Mouse (Mus musculus) liver, embryonic 16.5 days (tissue): ENCODE measurements around the gene Zfp872. TPM values are rescaled to one million over a fixed set of nuclear protein-coding genes. Genes with fewer than 3 reads are reported as not detected.
"Not testable (repeated sequence)": the region's sequence is repeated elsewhere in the genome, so short reads cannot be mapped to it uniquely, and the experiment has no call there.

ENCODE experiments used
- ATAC-seq: fragments of 200-750 bp; cut with Nextera tagmentation; 2 replicates; pipeline ENCODE4 v1.8.0; 2017; ENCODE audit warnings: low read depth, mild to moderate bottlenecking, moderate number of reproducible peaks, moderate library complexity
- H3K27ac ChIP-seq: fragments of 300-500 bp; sonication (generic); 2 replicates; pipeline ENCODE4 v1.5.1; 2014; ENCODE audit warnings: mild to moderate bottlenecking, low read length
- H3K27me3 ChIP-seq: fragments of 300-500 bp; sonication (generic); 2 replicates; pipeline ENCODE4 v1.6.1; 2014; ENCODE audit warnings: low read depth, low read length, mixed read lengths; ENCODE audit not compliant: control insufficient read depth, insufficient read depth
- H3K36me3 ChIP-seq: fragments of 300-500 bp; sonication (generic); 2 replicates; pipeline ENCODE4 v1.6.1; 2014; ENCODE audit warnings: mild to moderate bottlenecking; ENCODE audit not compliant: control insufficient read depth, insufficient read depth
- H3K4me1 ChIP-seq: fragments of 300-500 bp; sonication (generic); 2 replicates; pipeline ENCODE4 v1.6.1; 2014; ENCODE audit warnings: low read depth, low read length, mixed read lengths; ENCODE audit not compliant: control insufficient read depth
- H3K4me2 ChIP-seq: fragments of 300-500 bp; sonication (generic); 2 replicates; pipeline ENCODE4 v1.6.1; 2014; ENCODE audit warnings: low read depth, low read length, mixed read lengths
- H3K4me3 ChIP-seq: fragments of 300-500 bp; sonication (generic); 2 replicates; pipeline ENCODE4 v1.5.1; 2014; ENCODE audit warnings: low read depth, mild to moderate bottlenecking, low read length
- H3K9ac ChIP-seq: fragments of 300-500 bp; sonication (generic); 2 replicates; pipeline ENCODE4 v1.6.1; 2014; ENCODE audit warnings: low read depth, low read length
- H3K9me3 ChIP-seq: fragments of 300-500 bp; sonication (generic); replicated peaks from 2 replicates; pipeline ENCODE4 v1.6.1; 2016; ENCODE audit warnings: low read length; ENCODE audit not compliant: control insufficient read depth
- WGBS: fragments of 180-500 bp; shearing (Covaris S2); extraction: QIAGEN DNeasy Blood & Tissue Kit; methylation state at CpG from one replicate; pipeline ENCODE4 v1.1.7; 2014; ENCODE audit not compliant: insufficient replicate concordance; 5-methylcytosine and 5-hydroxymethylcytosine counted together
- polyA plus RNA-seq: library from polyadenylated mRNA; unstranded; fragments of >200 nt; fragmentation: Nextera tagmentation; extraction: Ambion mirVana; gene quantifications from 2 replicates; pipeline ENCODE4 v1.2.1, GENCODE M21; 2015

The Zfp872 gene
- 0.09 TPM in 1 of 2 replicates, not detected in the other for polyA plus RNA-seq

- Histone ChIP-seq H3K4me3 (peak within 1 kb of the TSS; percentile 29), H3K36me3 (no peaks in the 10 kb centered on the region), H3K4me1 (no peaks in the 10 kb centered on the region), H3K9me3 (peaks cover 4% of the 10 kb centered on the region), H3K27ac (no peak within 1 kb of the TSS), H3K9ac (no peak within 1 kb of the TSS), H3K27me3 (peaks cover 11% of the 10 kb centered on the region), H3K4me2 (peak within 1 kb of the TSS; percentile 46)
- WGBS, result 20% methylated on average over 43 of the region's 43 CpGs
- ATAC-seq, result no peak
These were observed at the start of gene Zfp872 for GRCm38 (mm10) chr9:22188025-22188611. Zfp872 (plus strand) TSS chr9:22188090.

- H3K4me1 ChIP-seq, result peaks cover 28% of the 10 kb centered on the region
- H3K4me3 ChIP-seq, result no peak overlapping the region
- WGBS, result 34% methylated on average over 2 of the region's 2 CpGs
- no peak overlapping the region for H3K27ac ChIP-seq
- H3K9me3 ChIP-seq, result no peaks in the 10 kb centered on the region
- H3K9ac ChIP-seq, result no peak overlapping the region
- H3K36me3 ChIP-seq, result no peaks in the 10 kb centered on the region
- no peaks in the 10 kb centered on the region for H3K27me3 ChIP-seq
- H3K4me2 ChIP-seq, result no peak overlapping the region
- no peak for ATAC-seq
These were observed 49.4 kb upstream of the Zfp872 start for GRCm38 (mm10) chr9:22138480-22138879.

GRCm38 (mm10) chr9:22139746-22140145, 48.1 kb upstream of the Zfp872 start:
- no peak for ATAC-seq
- H3K4me1 ChIP-seq, result peaks cover 27% of the 10 kb centered on the region
- WGBS, result 79% methylated on average over 5 of the region's 5 CpGs
- no peaks in the 10 kb centered on the region for H3K27me3 ChIP-seq
- H3K4me3 ChIP-seq, result no peak overlapping the region
- H3K4me2 ChIP-seq, result no peak overlapping the region
- H3K36me3 ChIP-seq, result no peaks in the 10 kb centered on the region
- no peak overlapping the region for H3K27ac ChIP-seq
- no peak overlapping the region for H3K9ac ChIP-seq
- no peaks in the 10 kb centered on the region for H3K9me3 ChIP-seq

GRCm38 (mm10) chr9:22143108-22144037, 44.5 kb upstream of the Zfp872 start:
- no peak overlapping the region for H3K27ac ChIP-seq
- 37% methylated on average over 17 of the region's 17 CpGs for WGBS

GRCm38 (mm10) chr9:22144304-22144965, 43.5 kb upstream of the Zfp872 start:
- H3K9ac ChIP-seq, result no peak overlapping the region
- ATAC-seq, result no peak
- H3K4me2 ChIP-seq, result no peak overlapping the region
- WGBS, result 45% methylated on average over 7 of the region's 8 CpGs
- no peaks in the 10 kb centered on the region for H3K27me3 ChIP-seq
- no peaks in the 10 kb centered on the region for H3K36me3 ChIP-seq
- no peaks in the 10 kb centered on the region for H3K9me3 ChIP-seq
- H3K27ac ChIP-seq, result no peak overlapping the region
- no peak overlapping the region for H3K4me3 ChIP-seq
- peaks cover 6% of the 10 kb centered on the region for H3K4me1 ChIP-seq

More at GRCm38 (mm10) chr9:22143108-22144037, 44.5 kb upstream of the Zfp872 start:
- Histone ChIP-seq H3K36me3 (no peaks in the 10 kb centered on the region), H3K4me2 (no peak overlapping the region), H3K9me3 (no peaks in the 10 kb centered on the region), H3K4me3 (no peak overlapping the region), H3K27me3 (no peaks in the 10 kb centered on the region), H3K4me1 (peaks cover 3% of the 10 kb centered on the region), H3K9ac (no peak overlapping the region)
- peak; percentile 66; the same call in 1 of the 2 replicates for ATAC-seq

- H3K4me3 ChIP-seq, result no peak overlapping the region
- WGBS, result 53% methylated on average over 20 of the region's 20 CpGs
- no peak overlapping the region for H3K4me2 ChIP-seq
- peaks cover 9% of the 10 kb centered on the region for H3K4me1 ChIP-seq
- peak; percentile 90 for ATAC-seq
- no peaks in the 10 kb centered on the region for H3K36me3 ChIP-seq
- H3K27ac ChIP-seq, result no peak overlapping the region
- H3K9ac ChIP-seq, result no peak overlapping the region
- no peaks in the 10 kb centered on the region for H3K9me3 ChIP-seq
- no peaks in the 10 kb centered on the region for H3K27me3 ChIP-seq
These were observed 38.3 kb upstream of the Zfp872 start for GRCm38 (mm10) chr9:22149426-22150248.

GRCm38 (mm10) chr9:22150249-22150693, 37.6 kb upstream of the Zfp872 start:
- H3K27ac ChIP-seq, H3K9me3 ChIP-seq, ATAC-seq, H3K27me3 ChIP-seq, H3K4me3 ChIP-seq, H3K4me2 ChIP-seq, H3K36me3 ChIP-seq, H3K9ac ChIP-seq: not testable (repeated sequence)
- H3K4me1 ChIP-seq, result peaks cover 10% of the 10 kb centered on the region
- 61% methylated on average over 7 of the region's 7 CpGs for WGBS

- peaks cover 16% of the 10 kb centered on the region for H3K4me1 ChIP-seq
- H3K27me3 ChIP-seq, result no peaks in the 10 kb centered on the region
- no peak for ATAC-seq
- no peak overlapping the region for H3K4me3 ChIP-seq
- no peak overlapping the region for H3K4me2 ChIP-seq
- no peaks in the 10 kb centered on the region for H3K9me3 ChIP-seq
- no peak overlapping the region for H3K9ac ChIP-seq
- no peaks in the 10 kb centered on the region for H3K36me3 ChIP-seq
- 67% methylated on average over 2 of the region's 2 CpGs for WGBS
- H3K27ac ChIP-seq, result no peak overlapping the region
These were observed 36.9 kb upstream of the Zfp872 start for GRCm38 (mm10) chr9:22150946-22151345.
